Mouse (Mus musculus) spleen, postnatal 10 days (tissue): ENCODE results near the gene Myd88.

ENCODE experiments used
- DNase-seq, 2 experiments: peaks; one replicate each; pipeline ENCODE4 v3.0.0; 2021 to 2022; ENCODE audit warnings: low spot score in 2 of 2

Gene Myd88

GRCm38 (mm10) chr9:119297696-119298095 is 43.5 kb downstream of the Myd88 start:
- no peak for DNase-seq

- no peak for DNase-seq
Observed at GRCm38 (mm10) chr9:119290791-119291190, 50.4 kb downstream of the Myd88 start.
